Mouse (Mus musculus): ENCODE results near the gene Stbd1. TPM values are rescaled to one million over a fixed set of nuclear protein-coding genes. Genes with fewer than 3 reads are reported as not detected.

The Stbd1 gene
- total RNA-seq, 2 experiments from 2014 or later, result 0.98 to 1.7 TPM

GRCm38 (mm10) chr5:92635891-92636290 lies 33.0 kb downstream of the Stbd1 start:
- no peak for DNase-seq (ENCODE audit: low spot score in 2 of 2)

- DNase-seq (ENCODE audit: low spot score in 2 of 2), result no peak
Observed at GRCm38 (mm10) chr5:92640861-92641260, 38.0 kb downstream of the Stbd1 start.

Other genes with a start within 250 kb of the Stbd1 start
- 10 to 100 TPM; 33.9 to 41.7 TPM for gene Nup54, start 167.8 kb upstream of the Stbd1 start, total RNA-seq (2021)
- gene Scarb2, start 96.2 kb upstream of the Stbd1 start, total RNA-seq (2021), result 10 to 100 TPM; 96.3 to 98.5 TPM
- gene Fam47e, start 48.0 kb upstream of the Stbd1 start, total RNA-seq (2021), result under 1 TPM; 0.30 to 0.80 TPM
- under 1 TPM; 0.50 to 0.74 TPM for gene Ccdc158, start 72.2 kb downstream of the Stbd1 start, total RNA-seq (2021)
- 1 to 10 TPM; 2.5 to 3.8 TPM for gene Shroom3, start 80.4 kb downstream of the Stbd1 start, total RNA-seq (2021)